Mouse (Mus musculus): Measurements from ENCODE around the gene Adamts4. TPM values are rescaled to one million over a fixed set of nuclear protein-coding genes. Genes with fewer than 3 reads are reported as not detected.

Gene Adamts4
- polyA plus RNA-seq, 1 experiment: 6.7 TPM

GRCm38 (mm10) chr1:171247453-171247841, 2.8 kb upstream of the Adamts4 start:
- H3K79me2 ChIP-seq (ENCODE audit: control insufficient read depth, insufficient read depth): peaks cover 35% of the 10 kb centered on the region
- H3ac ChIP-seq (ENCODE audit: control insufficient read depth, insufficient read length, low read depth): peak overlapping the region; percentile 53
- peak overlapping the region; percentile 65 for H3K4me3 ChIP-seq (ENCODE audit: insufficient read depth, poor library complexity, severe bottlenecking)
- H3K79me3 ChIP-seq (ENCODE audit: low read depth): peaks cover 19% of the 10 kb centered on the region
- TF ChIP-seq MYOG (IDR thresholded peaks at IDR 0.05; ENCODE audit: control insufficient read depth, extremely low read depth, insufficient read length) (no peak), CEBPB (IDR thresholded peaks at IDR 0.05; ENCODE audit: low read depth) (no peak), USF1 (IDR thresholded peaks at IDR 0.05; ENCODE audit: low read depth) (no peak), CTCF (IDR thresholded peaks at IDR 0.05; ENCODE audit: control insufficient read depth, insufficient read depth, insufficient read length) (no peak), FOSL1 (IDR thresholded peaks at IDR 0.05; ENCODE audit: insufficient read depth, low read length, poor library complexity, severe bottlenecking) (no peak), MYOD1 (IDR thresholded peaks at IDR 0.05; ENCODE audit: control insufficient read depth, insufficient read length, low read depth) (no peak), MAX (IDR thresholded peaks at IDR 0.05) (no peak)
- H3K36me3 ChIP-seq (ENCODE audit: control insufficient read depth, insufficient read depth): peaks cover 7% of the 10 kb centered on the region
- H3K27me3 ChIP-seq (ENCODE audit: control insufficient read depth, insufficient read depth, insufficient read length): no peaks in the 10 kb centered on the region

- TF ChIP-seq USF1 (IDR thresholded peaks at IDR 0.05; ENCODE audit: low read depth) (no peak), FOSL1 (IDR thresholded peaks at IDR 0.05; ENCODE audit: insufficient read depth, low read length, poor library complexity, severe bottlenecking) (no peak), CEBPB (IDR thresholded peaks at IDR 0.05; ENCODE audit: low read depth) (no peak), MAX (IDR thresholded peaks at IDR 0.05) (no peak), CTCF (IDR thresholded peaks at IDR 0.05; ENCODE audit: control insufficient read depth, insufficient read depth, insufficient read length) (no peak), MYOG (IDR thresholded peaks at IDR 0.05; ENCODE audit: control insufficient read depth, extremely low read depth, insufficient read length) (no peak), MYOD1 (IDR thresholded peaks at IDR 0.05; ENCODE audit: control insufficient read depth, insufficient read length, low read depth) (no peak)
- peaks cover 7% of the 10 kb centered on the region for H3K36me3 ChIP-seq (ENCODE audit: control insufficient read depth, insufficient read depth)
These were observed 2.3 kb upstream of the Adamts4 start for GRCm38 (mm10) chr1:171247916-171248315.

GRCm38 (mm10) chr1:171248386-171249226, 1.6 kb upstream of the Adamts4 start:
- Histone ChIP-seq H3K79me3 (ENCODE audit: low read depth) (peaks cover 17% of the 10 kb centered on the region), H3K27me3 (ENCODE audit: control insufficient read depth, insufficient read depth, insufficient read length) (no peaks in the 10 kb centered on the region), H3ac (ENCODE audit: control insufficient read depth, insufficient read length, low read depth) (no peak overlapping the region), H3K36me3 (ENCODE audit: control insufficient read depth, insufficient read depth) (peaks cover 1% of the 10 kb centered on the region), H3K4me3 (ENCODE audit: insufficient read depth, poor library complexity, severe bottlenecking) (no peak overlapping the region), H3K79me2 (ENCODE audit: control insufficient read depth, insufficient read depth) (peaks cover 28% of the 10 kb centered on the region)
- TF ChIP-seq MYOD1 (IDR thresholded peaks at IDR 0.05; ENCODE audit: control insufficient read depth, insufficient read length, low read depth): no peak
- TF ChIP-seq CEBPB (IDR thresholded peaks at IDR 0.05; ENCODE audit: low read depth): no peak
- no peak for TF ChIP-seq MYOG (IDR thresholded peaks at IDR 0.05; ENCODE audit: control insufficient read depth, extremely low read depth, insufficient read length)
- no peak for TF ChIP-seq CTCF (IDR thresholded peaks at IDR 0.05; ENCODE audit: control insufficient read depth, insufficient read depth, insufficient read length)
- TF ChIP-seq FOSL1 (IDR thresholded peaks at IDR 0.05; ENCODE audit: insufficient read depth, low read length, poor library complexity, severe bottlenecking): no peak
- no peak for TF ChIP-seq MAX (IDR thresholded peaks at IDR 0.05)
- TF ChIP-seq USF1 (IDR thresholded peaks at IDR 0.05; ENCODE audit: low read depth): no peak

More at GRCm38 (mm10) chr1:171247916-171248315, 2.3 kb upstream of the Adamts4 start:
- Histone ChIP-seq H3ac (ENCODE audit: control insufficient read depth, insufficient read length, low read depth) (no peak overlapping the region), H3K79me3 (ENCODE audit: low read depth) (peaks cover 19% of the 10 kb centered on the region), H3K27me3 (ENCODE audit: control insufficient read depth, insufficient read depth, insufficient read length) (no peaks in the 10 kb centered on the region), H3K4me3 (ENCODE audit: insufficient read depth, poor library complexity, severe bottlenecking) (no peak overlapping the region), H3K79me2 (ENCODE audit: control insufficient read depth, insufficient read depth) (peaks cover 35% of the 10 kb centered on the region)

GRCm38 (mm10) chr1:171250680-171251593, 716 bp downstream of the Adamts4 start, which contains the start of gene Ndufs2:
Ndufs2 (minus strand) TSS chr1:171251388.
- TF ChIP-seq MYOD1 (IDR thresholded peaks at IDR 0.05; ENCODE audit: control insufficient read depth, insufficient read length, low read depth): no peak
- TF ChIP-seq MAX (IDR thresholded peaks at IDR 0.05): no peak
- no peak for TF ChIP-seq CTCF (IDR thresholded peaks at IDR 0.05; ENCODE audit: control insufficient read depth, insufficient read depth, insufficient read length)
- no peaks in the 10 kb centered on the region for H3K27me3 ChIP-seq (ENCODE audit: control insufficient read depth, insufficient read depth, insufficient read length)

GRCm38 (mm10) chr1:171251594-171252324, 1.5 kb downstream of the Adamts4 start:
- Histone ChIP-seq H3K36me3 (ENCODE audit: control insufficient read depth, insufficient read depth) (peaks cover 5% of the 10 kb centered on the region), H3K4me3 (ENCODE audit: insufficient read depth, poor library complexity, severe bottlenecking) (peak overlapping the region; percentile 29), H3ac (ENCODE audit: control insufficient read depth, insufficient read length, low read depth) (peak overlapping the region; percentile 72), H3K27me3 (ENCODE audit: control insufficient read depth, insufficient read depth, insufficient read length) (no peaks in the 10 kb centered on the region), H3K79me2 (ENCODE audit: control insufficient read depth, insufficient read depth) (peaks cover 1% of the 10 kb centered on the region), H3K79me3 (ENCODE audit: low read depth) (peaks cover under 1% of the 10 kb centered on the region)
- no peak for TF ChIP-seq MYOD1 (IDR thresholded peaks at IDR 0.05; ENCODE audit: control insufficient read depth, insufficient read length, low read depth)
- TF ChIP-seq MYOG (IDR thresholded peaks at IDR 0.05; ENCODE audit: control insufficient read depth, extremely low read depth, insufficient read length): no peak
- no peak for TF ChIP-seq USF1 (IDR thresholded peaks at IDR 0.05; ENCODE audit: low read depth)
- no peak for TF ChIP-seq CEBPB (IDR thresholded peaks at IDR 0.05; ENCODE audit: low read depth)
- no peak for TF ChIP-seq CTCF (IDR thresholded peaks at IDR 0.05; ENCODE audit: control insufficient read depth, insufficient read depth, insufficient read length)
- no peak for TF ChIP-seq MAX (IDR thresholded peaks at IDR 0.05)
- TF ChIP-seq FOSL1 (IDR thresholded peaks at IDR 0.05; ENCODE audit: insufficient read depth, low read length, poor library complexity, severe bottlenecking): no peak

More at GRCm38 (mm10) chr1:171250680-171251593, 716 bp downstream of the Adamts4 start, which contains the start of gene Ndufs2:
- peaks cover 8% of the 10 kb centered on the region for H3K79me3 ChIP-seq (ENCODE audit: low read depth)
- peaks cover 5% of the 10 kb centered on the region for H3K36me3 ChIP-seq (ENCODE audit: control insufficient read depth, insufficient read depth)
- H3ac ChIP-seq (ENCODE audit: control insufficient read depth, insufficient read length, low read depth): peak within 1 kb of the TSS; percentile 72
- peaks cover 9% of the 10 kb centered on the region for H3K79me2 ChIP-seq (ENCODE audit: control insufficient read depth, insufficient read depth)
- H3K4me3 ChIP-seq (ENCODE audit: insufficient read depth, poor library complexity, severe bottlenecking): peak within 1 kb of the TSS; percentile 29

All from C2C12 (cell line).